Mouse (Mus musculus) intestine, postnatal 0 days (tissue): ENCODE measurements at regions not wholly inside any gene's neighbourhood (a gene's known extent, or its start where the extent isn't known, plus 50 kb on each side); places are given as distances from the start of the nearest gene placed in this dataset.
A peak's percentile ranks its signal among the peaks of the same experiment; 100 is the strongest.
"Not testable (repeated sequence)": the region's sequence is repeated elsewhere in the genome, so short reads cannot be mapped to it uniquely, and the experiment has no call there.

ENCODE experiments used
- ATAC-seq: fragments of 200-750 bp; cut with Nextera tagmentation; 2 replicates; pipeline ENCODE4 v1.8.0; 2017; ENCODE audit warnings: mild to moderate bottlenecking, moderate TSS enrichment, moderate library complexity
- H3K27ac ChIP-seq: fragments of 300-500 bp; sonication (generic); 2 replicates; pipeline ENCODE4 v1.5.1; 2014; ENCODE audit warnings: mild to moderate bottlenecking, low read depth, low read length, moderate library complexity
- H3K27me3 ChIP-seq: fragments of 300-500 bp; sonication (generic); replicated peaks from 2 replicates; pipeline ENCODE4 v1.6.1; 2014; ENCODE audit warnings: low read length, mixed read lengths; ENCODE audit not compliant: control insufficient read depth, insufficient read depth
- H3K36me3 ChIP-seq: fragments of 300-500 bp; sonication (generic); 2 replicates; pipeline ENCODE4 v1.6.1; 2014; ENCODE audit warnings: mild to moderate bottlenecking, moderate library complexity; ENCODE audit not compliant: control insufficient read depth, insufficient read depth
- H3K4me1 ChIP-seq: fragments of 300-500 bp; sonication (generic); replicated peaks from 2 replicates; pipeline ENCODE4 v1.6.1; 2014; ENCODE audit warnings: antibody characterized with exemption, low read length, mixed read lengths; ENCODE audit not compliant: control insufficient read depth, insufficient read depth
- H3K4me2 ChIP-seq: fragments of 300-500 bp; sonication (generic); replicated peaks from 2 replicates; pipeline ENCODE4 v1.6.1; 2014; ENCODE audit warnings: low read depth, mild to moderate bottlenecking, moderate library complexity
- H3K4me3 ChIP-seq: fragments of 300-500 bp; sonication (generic); 2 replicates; pipeline ENCODE4 v1.5.1; 2014; ENCODE audit warnings: low read depth, low read length
- H3K9ac ChIP-seq: fragments of 300-500 bp; sonication (generic); 2 replicates; pipeline ENCODE4 v1.6.1; 2014; ENCODE audit warnings: mild to moderate bottlenecking, low read depth, low read length
- H3K9me3 ChIP-seq: fragments of 300-500 bp; sonication (generic); 2 replicates; pipeline ENCODE4 v1.6.1; 2016; ENCODE audit warnings: mixed run types; ENCODE audit not compliant: control insufficient read depth
- CTCF ChIP-seq: sonication (generic); IDR thresholded peaks from 2 replicates; pipeline ENCODE4 v1.5.1; 2016; ENCODE audit warnings: low read depth, mild to moderate bottlenecking, control low read depth, antibody characterized with exemption, moderate library complexity
- WGBS: fragments of 180-500 bp; shearing (Covaris S2); extraction: QIAGEN DNeasy Blood & Tissue Kit; methylation state at CpG from one replicate; pipeline ENCODE4 v1.1.7; 2014; 5-methylcytosine and 5-hydroxymethylcytosine counted together

DNA sequence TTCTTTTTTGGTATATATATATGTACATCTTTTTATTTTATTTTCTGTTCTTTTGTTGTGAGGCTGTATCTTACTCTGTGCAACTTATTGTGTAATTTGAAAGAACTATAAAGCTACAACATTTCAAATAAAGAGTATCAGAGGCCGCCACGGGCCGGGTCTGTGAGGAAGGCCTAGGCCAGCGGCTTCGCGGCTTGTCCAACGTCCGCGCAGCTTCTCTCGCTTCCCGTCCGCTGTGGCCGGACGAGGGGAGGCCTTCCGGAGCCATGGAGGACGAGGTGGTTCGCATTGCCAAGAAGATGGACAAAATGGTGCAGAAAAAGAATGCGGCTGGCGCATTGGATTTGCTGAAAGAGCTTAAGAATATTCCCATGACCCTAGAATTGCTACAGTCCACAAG, 167.4 kb downstream of the Kif21a start:
- H3K9ac ChIP-seq, H3K27me3 ChIP-seq, H3K27ac ChIP-seq, H3K9me3 ChIP-seq, H3K36me3 ChIP-seq, H3K4me3 ChIP-seq, H3K4me1 ChIP-seq, ATAC-seq, H3K4me2 ChIP-seq: not testable (repeated sequence)
- WGBS: 96% methylated on average over 19 of the region's 19 CpGs

DNA sequence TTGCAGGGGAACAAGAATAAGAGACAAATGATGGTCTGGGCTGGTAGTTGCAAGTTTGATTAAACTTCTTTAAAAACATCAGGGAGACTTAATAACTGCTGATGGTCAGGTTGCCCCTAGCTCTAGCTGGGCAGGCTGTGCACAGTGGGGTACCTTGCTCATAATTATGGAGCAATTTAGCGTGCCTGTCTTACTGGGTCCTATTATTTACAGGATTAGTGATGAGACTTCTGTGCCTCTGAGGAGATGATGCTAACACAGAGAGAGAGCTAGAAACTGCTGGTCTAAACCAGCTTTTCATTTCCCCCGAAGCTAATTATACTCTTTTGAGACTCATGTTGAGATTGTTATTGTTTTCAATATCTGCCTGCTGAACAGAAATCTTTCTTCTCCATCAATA, 180.3 kb downstream of the Kif21a start:
- no peak overlapping the region for H3K4me3 ChIP-seq
- H3K27ac ChIP-seq: no peak overlapping the region
- H3K36me3 ChIP-seq: no peaks in the 10 kb centered on the region
- WGBS: 79% methylated on average over 2 of the region's 2 CpGs
- ATAC-seq: no peak
- H3K4me2 ChIP-seq: no peak overlapping the region
- no peak overlapping the region for H3K9ac ChIP-seq
- H3K27me3 ChIP-seq: no peaks in the 10 kb centered on the region
- no peaks in the 10 kb centered on the region for H3K9me3 ChIP-seq
- TF ChIP-seq CTCF: no peak
- no peaks in the 10 kb centered on the region for H3K4me1 ChIP-seq

GRCm38 (mm10) chr15:90853763-90854162, 174.5 kb upstream of the Cpne8 start:
- H3K4me1 ChIP-seq, H3K27me3 ChIP-seq, ATAC-seq, H3K36me3 ChIP-seq, H3K27ac ChIP-seq, H3K9ac ChIP-seq, H3K4me3 ChIP-seq, H3K9me3 ChIP-seq, H3K4me2 ChIP-seq: not testable (repeated sequence)
- WGBS: 90% methylated on average over 1 of the region's 4 CpGs

- Histone ChIP-seq H3K4me2 (no peak overlapping the region), H3K9ac (no peak overlapping the region), H3K27me3 (no peaks in the 10 kb centered on the region), H3K27ac (no peak overlapping the region), H3K9me3 (no peaks in the 10 kb centered on the region), H3K4me3 (no peak overlapping the region), H3K36me3 (no peaks in the 10 kb centered on the region), H3K4me1 (no peaks in the 10 kb centered on the region)
- no peak for TF ChIP-seq CTCF
- 92% methylated on average over 2 of the region's 2 CpGs for WGBS
- no peak for ATAC-seq
Observed at GRCm38 (mm10) chr15:90851991-90852390, 172.8 kb upstream of the Cpne8 start.

DNA sequence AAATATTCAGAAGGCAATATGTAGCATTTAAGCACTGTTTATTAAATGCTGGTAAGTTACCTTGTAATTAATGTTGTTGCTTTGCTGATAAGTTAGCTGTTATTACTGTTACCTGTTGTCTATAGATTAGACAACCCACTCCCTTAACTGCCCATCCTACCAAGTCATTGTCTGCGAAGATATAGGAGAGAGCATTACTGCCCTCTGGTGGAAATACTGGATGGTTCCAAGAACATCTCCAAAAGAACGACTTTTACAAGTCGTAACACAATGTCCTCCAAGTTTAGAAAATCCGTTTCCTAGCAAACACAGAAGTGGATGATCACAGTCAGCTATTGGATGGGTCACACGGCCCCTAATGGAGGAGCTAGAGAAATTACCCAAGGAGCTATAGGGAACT, 162.2 kb upstream of the Cpne8 start:
- ATAC-seq: no peak
- no peaks in the 10 kb centered on the region for H3K36me3 ChIP-seq
- no peak overlapping the region for H3K9ac ChIP-seq
- peak; percentile 85 for TF ChIP-seq CTCF
- H3K9me3 ChIP-seq: no peaks in the 10 kb centered on the region
- H3K4me3 ChIP-seq: no peak overlapping the region
- no peaks in the 10 kb centered on the region for H3K27me3 ChIP-seq
- WGBS: 20% methylated on average over 5 of the region's 5 CpGs
- H3K27ac ChIP-seq: no peak overlapping the region
- no peak overlapping the region for H3K4me2 ChIP-seq
- H3K4me1 ChIP-seq: no peaks in the 10 kb centered on the region

DNA sequence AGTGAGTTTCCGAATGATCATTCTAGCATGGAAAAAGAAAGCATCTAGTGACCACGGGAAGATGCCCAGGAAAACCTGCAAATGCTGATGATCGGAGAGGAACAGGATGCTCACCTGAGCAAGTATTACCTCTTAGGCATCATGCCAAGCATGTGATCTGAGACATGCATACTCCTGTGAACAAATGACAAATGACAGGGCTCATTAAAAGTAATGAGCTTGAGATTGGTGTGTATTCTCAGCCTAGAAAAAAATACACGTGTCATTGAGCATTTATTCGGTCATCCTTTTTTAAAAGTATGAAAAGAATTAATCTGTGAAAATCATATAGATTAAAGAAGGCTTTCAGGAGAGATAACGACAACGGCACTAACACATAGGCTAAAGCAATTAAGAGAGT, 156.4 kb upstream of the Cpne8 start:
- H3K4me2 ChIP-seq: no peak overlapping the region
- H3K4me1 ChIP-seq: no peaks in the 10 kb centered on the region
- no peaks in the 10 kb centered on the region for H3K36me3 ChIP-seq
- TF ChIP-seq CTCF: no peak
- no peaks in the 10 kb centered on the region for H3K27me3 ChIP-seq
- H3K27ac ChIP-seq: no peak overlapping the region
- H3K4me3 ChIP-seq: no peak overlapping the region
- H3K9me3 ChIP-seq: no peaks in the 10 kb centered on the region
- H3K9ac ChIP-seq: no peak overlapping the region
- ATAC-seq: no peak
- WGBS: 87% methylated on average over 7 of the region's 7 CpGs

- no peak for ATAC-seq
- no peak for TF ChIP-seq CTCF
- H3K9me3 ChIP-seq: no peaks in the 10 kb centered on the region
- no peaks in the 10 kb centered on the region for H3K4me1 ChIP-seq
- H3K27ac ChIP-seq: no peak overlapping the region
- H3K4me3 ChIP-seq: no peak overlapping the region
- H3K36me3 ChIP-seq: no peaks in the 10 kb centered on the region
- H3K27me3 ChIP-seq: no peaks in the 10 kb centered on the region
- no peak overlapping the region for H3K9ac ChIP-seq
- H3K4me2 ChIP-seq: no peak overlapping the region
- WGBS: 36% methylated on average over 4 of the region's 4 CpGs
Observed at GRCm38 (mm10) chr15:90827816-90828215, 148.6 kb upstream of the Cpne8 start.
